Mouse (Mus musculus) intestine, postnatal 0 days (tissue): Measurements from ENCODE around the gene Rexo1. TPM values are rescaled to one million over a fixed set of nuclear protein-coding genes. Genes with fewer than 3 reads are reported as not detected.
A peak's percentile ranks its signal among the peaks of the same experiment; 100 is the strongest.

Experiments used
- ATAC-seq: fragments of 200-750 bp; cut with Nextera tagmentation; 2 replicates; pipeline ENCODE4 v1.8.0; 2017; ENCODE audit warnings: mild to moderate bottlenecking, moderate TSS enrichment, moderate library complexity
- H3K27ac ChIP-seq: fragments of 300-500 bp; sonication (generic); 2 replicates; pipeline ENCODE4 v1.5.1; 2014; ENCODE audit warnings: mild to moderate bottlenecking, low read depth, low read length, moderate library complexity
- H3K27me3 ChIP-seq: fragments of 300-500 bp; sonication (generic); replicated peaks from 2 replicates; pipeline ENCODE4 v1.6.1; 2014; ENCODE audit warnings: low read length, mixed read lengths; ENCODE audit not compliant: control insufficient read depth, insufficient read depth
- H3K36me3 ChIP-seq: fragments of 300-500 bp; sonication (generic); 2 replicates; pipeline ENCODE4 v1.6.1; 2014; ENCODE audit warnings: mild to moderate bottlenecking, moderate library complexity; ENCODE audit not compliant: control insufficient read depth, insufficient read depth
- H3K4me1 ChIP-seq: fragments of 300-500 bp; sonication (generic); replicated peaks from 2 replicates; pipeline ENCODE4 v1.6.1; 2014; ENCODE audit warnings: antibody characterized with exemption, low read length, mixed read lengths; ENCODE audit not compliant: control insufficient read depth, insufficient read depth
- H3K4me2 ChIP-seq: fragments of 300-500 bp; sonication (generic); replicated peaks from 2 replicates; pipeline ENCODE4 v1.6.1; 2014; ENCODE audit warnings: low read depth, mild to moderate bottlenecking, moderate library complexity
- H3K4me3 ChIP-seq: fragments of 300-500 bp; sonication (generic); 2 replicates; pipeline ENCODE4 v1.5.1; 2014; ENCODE audit warnings: low read depth, low read length
- H3K9ac ChIP-seq: fragments of 300-500 bp; sonication (generic); 2 replicates; pipeline ENCODE4 v1.6.1; 2014; ENCODE audit warnings: mild to moderate bottlenecking, low read depth, low read length
- H3K9me3 ChIP-seq: fragments of 300-500 bp; sonication (generic); 2 replicates; pipeline ENCODE4 v1.6.1; 2016; ENCODE audit warnings: mixed run types; ENCODE audit not compliant: control insufficient read depth
- CTCF ChIP-seq: sonication (generic); IDR thresholded peaks from 2 replicates; pipeline ENCODE4 v1.5.1; 2016; ENCODE audit warnings: low read depth, mild to moderate bottlenecking, control low read depth, antibody characterized with exemption, moderate library complexity
- WGBS: fragments of 180-500 bp; shearing (Covaris S2); extraction: QIAGEN DNeasy Blood & Tissue Kit; methylation state at CpG from one replicate; pipeline ENCODE4 v1.1.7; 2014; 5-methylcytosine and 5-hydroxymethylcytosine counted together
- polyA plus RNA-seq: library from polyadenylated mRNA; unstranded; fragments of >200 nt; fragmentation: Nextera tagmentation; extraction: Ambion mirVana; gene quantifications from 2 replicates; pipeline ENCODE4 v1.2.1, GENCODE M21; 2015

The Rexo1 gene
- polyA plus RNA-seq, 1 experiment from 2014 or later = 9.1 TPM

GRCm38 (mm10) chr10:80566375-80567092, 5.2 kb upstream of the Rexo1 start:
- TF ChIP-seq CTCF = peak; percentile 97
- no peak overlapping the region; the same call in 1 of the 2 replicates for H3K4me2 ChIP-seq
- peak; percentile 29 for ATAC-seq
- H3K36me3 ChIP-seq = peaks cover 8% of the 10 kb centered on the region; the same call in 1 of the 2 replicates
- no peak overlapping the region for H3K9ac ChIP-seq
- no peak overlapping the region for H3K4me3 ChIP-seq
- no peak overlapping the region for H3K27ac ChIP-seq
- no peaks in the 10 kb centered on the region for H3K9me3 ChIP-seq
- H3K4me1 ChIP-seq = peaks cover 11% of the 10 kb centered on the region; the same call in 1 of the 2 replicates
- WGBS = 27% methylated on average over 17 of the region's 17 CpGs
- H3K27me3 ChIP-seq = no peaks in the 10 kb centered on the region

- H3K27me3 ChIP-seq = no peaks in the 10 kb centered on the region
- peak; percentile 48 for ATAC-seq
- H3K4me2 ChIP-seq = peak overlapping the region; percentile 75
- H3K9me3 ChIP-seq = no peaks in the 10 kb centered on the region
- 0 out of 2 replicates have a peak, but pooled peaks cover 6% of the 10 kb centered on the region for H3K4me1 ChIP-seq
- peak overlapping the region; percentile 99 for H3K9ac ChIP-seq
- 0% methylated on average over 13 of the region's 13 CpGs for WGBS
- H3K36me3 ChIP-seq = no peaks in the 10 kb centered on the region
- H3K4me3 ChIP-seq = peak overlapping the region; percentile 100
- peak overlapping the region; percentile 89 for H3K27ac ChIP-seq
- no peak for TF ChIP-seq CTCF
These were observed 739 bp downstream of the Rexo1 start for GRCm38 (mm10) chr10:80560621-80561020.

DNA sequence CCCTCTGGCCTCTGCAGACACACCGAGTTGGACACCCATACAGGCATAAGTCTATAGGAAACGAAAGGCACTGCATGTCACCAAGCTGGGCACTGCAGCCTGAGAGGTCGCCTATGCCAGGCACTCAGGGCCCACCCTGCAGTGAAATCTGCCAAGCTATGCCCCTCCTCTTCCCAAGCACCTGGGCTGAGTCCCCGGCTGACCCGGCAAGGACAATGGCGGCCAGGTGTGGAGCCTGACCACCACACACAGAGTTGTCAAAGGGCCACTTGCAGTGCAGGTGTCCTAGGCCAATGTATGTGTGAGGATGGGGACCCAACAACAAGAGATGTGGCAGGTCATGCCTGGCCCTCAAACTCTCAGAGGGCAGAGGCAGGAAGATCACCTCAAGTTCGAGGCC, 1.9 kb downstream of the Rexo1 start:
- Histone ChIP-seq H3K27ac (no peak overlapping the region), H3K9ac (no peak overlapping the region), H3K4me2 (peak overlapping the region; percentile 75), H3K4me1 (0 out of 2 replicates have a peak, but pooled peaks cover 6% of the 10 kb centered on the region), H3K36me3 (no peaks in the 10 kb centered on the region; the same call in 1 of the 2 replicates), H3K9me3 (no peaks in the 10 kb centered on the region), H3K4me3 (no peak overlapping the region), H3K27me3 (no peaks in the 10 kb centered on the region)
- no peak for ATAC-seq
- 87% methylated on average over 7 of the region's 7 CpGs for WGBS
- no peak for TF ChIP-seq CTCF

- no peak overlapping the region for H3K27ac ChIP-seq
- H3K4me2 ChIP-seq = no peak overlapping the region
- no peak overlapping the region for H3K9ac ChIP-seq
- no peak overlapping the region for H3K4me3 ChIP-seq
- no peaks in the 10 kb centered on the region; the same call in 1 of the 2 replicates for H3K36me3 ChIP-seq
- TF ChIP-seq CTCF = peak; percentile 83
- 39% methylated on average over 5 of the region's 5 CpGs for WGBS
- H3K27me3 ChIP-seq = no peaks in the 10 kb centered on the region
- H3K9me3 ChIP-seq = no peaks in the 10 kb centered on the region
- H3K4me1 ChIP-seq = 0 out of 2 replicates have a peak, but pooled peaks cover 6% of the 10 kb centered on the region
- no peak for ATAC-seq
These were observed 3.9 kb downstream of the Rexo1 start for GRCm38 (mm10) chr10:80557346-80557965.

DNA sequence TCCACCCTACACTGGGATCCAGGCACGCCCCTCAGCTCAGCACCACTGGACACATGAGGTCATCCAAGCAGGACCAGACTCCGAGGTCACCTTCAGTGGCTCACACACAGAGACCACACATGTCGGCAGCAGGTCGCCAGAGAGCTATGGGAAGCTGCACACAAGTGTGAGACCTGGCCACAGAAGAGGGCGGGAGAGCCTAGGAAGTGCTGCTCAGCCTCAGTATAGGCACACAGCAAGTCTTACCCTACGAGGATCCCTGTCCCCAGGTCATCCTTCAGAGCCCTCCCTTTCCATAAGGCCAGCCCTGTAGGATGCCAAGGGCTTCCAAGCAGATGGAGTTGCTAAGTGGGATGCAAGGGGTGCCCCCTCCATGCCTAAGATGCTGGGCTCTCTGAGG, 7.4 kb downstream of the Rexo1 start:
- no peaks in the 10 kb centered on the region for H3K9me3 ChIP-seq
- WGBS = 89% methylated on average over 6 of the region's 6 CpGs
- H3K27me3 ChIP-seq = no peaks in the 10 kb centered on the region
- no peak overlapping the region for H3K4me3 ChIP-seq
- no peak overlapping the region for H3K4me2 ChIP-seq
- no peaks in the 10 kb centered on the region for H3K4me1 ChIP-seq
- no peak for TF ChIP-seq CTCF
- ATAC-seq = no peak
- H3K9ac ChIP-seq = no peak overlapping the region
- H3K36me3 ChIP-seq = peaks cover 18% of the 10 kb centered on the region; the same call in 1 of the 2 replicates
- H3K27ac ChIP-seq = no peak overlapping the region

- no peak overlapping the region for H3K9ac ChIP-seq
- WGBS = 67% methylated on average over 8 of the region's 8 CpGs
- no peak overlapping the region for H3K4me2 ChIP-seq
- ATAC-seq = no peak
- no peaks in the 10 kb centered on the region for H3K27me3 ChIP-seq
- no peak for TF ChIP-seq CTCF
- H3K4me1 ChIP-seq = no peaks in the 10 kb centered on the region
- H3K27ac ChIP-seq = no peak overlapping the region
- no peaks in the 10 kb centered on the region for H3K9me3 ChIP-seq
- no peak overlapping the region for H3K4me3 ChIP-seq
- H3K36me3 ChIP-seq = peaks cover 22% of the 10 kb centered on the region; the same call in 1 of the 2 replicates
These were observed 7.8 kb downstream of the Rexo1 start for GRCm38 (mm10) chr10:80553575-80553974.
